Mouse (Mus musculus) myocyte (in vitro differentiated cells): ENCODE measurements at regions not wholly inside any gene's neighbourhood (a gene's known extent, or its start where the extent isn't known, plus 50 kb on each side); places are given as distances from the start of the nearest gene placed in this dataset.
A peak's percentile ranks its signal among the peaks of the same experiment; 100 is the strongest.

ENCODE experiments used
- H3K27me3 ChIP-seq: one replicate; pipeline ENCODE4 v1.6.1; 2011; ENCODE audit not compliant: control insufficient read depth, insufficient read depth, insufficient read length
- H3K36me3 ChIP-seq: one replicate; pipeline ENCODE4 v1.6.1; 2011; ENCODE audit not compliant: control insufficient read depth, insufficient read depth
- H3K4me2 ChIP-seq: one replicate; pipeline ENCODE4 v1.6.1; 2011; ENCODE audit warnings: low read depth, control low read depth
- H3K4me3 ChIP-seq: one replicate; pipeline ENCODE4 v1.5.1; 2011; ENCODE audit warnings: mild to moderate bottlenecking, control low read depth, moderate library complexity
- H3K79me2 ChIP-seq: one replicate; pipeline ENCODE4 v1.6.1; 2011; ENCODE audit not compliant: control insufficient read depth, insufficient read depth
- H3ac ChIP-seq: one replicate; pipeline ENCODE4 v1.6.1; 2011; ENCODE audit not compliant: control insufficient read depth, insufficient read length
- CEBPB ChIP-seq: IDR thresholded peaks from 2 replicates; pipeline ENCODE4 v1.6.1; 2011; ENCODE audit warnings: mild to moderate bottlenecking, moderate library complexity; ENCODE audit not compliant: poor library complexity, insufficient read depth, severe bottlenecking
- E2F4 ChIP-seq: IDR thresholded peaks from one replicate; pipeline ENCODE4 v1.6.1; 2011; ENCODE audit warnings: mild to moderate bottlenecking, control low read depth, moderate library complexity; ENCODE audit not compliant: insufficient read depth
- MAX ChIP-seq: IDR thresholded peaks from one replicate; pipeline ENCODE4 v1.6.1; 2011; ENCODE audit warnings: low read depth, mild to moderate bottlenecking, control low read depth
- MYOD1 ChIP-seq, 3 experiments: IDR thresholded peaks; one replicate each; pipeline ENCODE4 v1.6.1; 2011; ENCODE audit warnings: control low read depth in 2 of 3, low read depth in 2 of 3, mild to moderate bottlenecking in 2 of 3, moderate library complexity in 1 of 3; ENCODE audit not compliant: insufficient read length in 2 of 3, control insufficient read depth in 1 of 3
- MYOG ChIP-seq, 3 experiments: IDR thresholded peaks; one replicate each; pipeline ENCODE4 v1.6.1; 2011; ENCODE audit warnings: control low read depth in 2 of 3, low read depth in 2 of 3, mild to moderate bottlenecking in 2 of 3; ENCODE audit not compliant: insufficient read length in 2 of 3, control insufficient read depth in 1 of 3, insufficient read depth in 1 of 3
- POLR2A ChIP-seq: IDR thresholded peaks from one replicate; pipeline ENCODE4 v1.6.1; 2011; ENCODE audit warnings: low read depth, mild to moderate bottlenecking, control low read depth, moderate library complexity; ENCODE audit not compliant: insufficient read length
- POLR2AphosphoS2 ChIP-seq: IDR thresholded peaks from one replicate; pipeline ENCODE4 v1.6.1; 2011; ENCODE audit warnings: low read depth, control low read depth; ENCODE audit not compliant: insufficient read length
- REST ChIP-seq: IDR thresholded peaks from one replicate; pipeline ENCODE4 v1.6.1; 2011; ENCODE audit warnings: mild to moderate bottlenecking, control low read depth, moderate library complexity; ENCODE audit not compliant: insufficient read depth, insufficient read length
- SRF ChIP-seq: IDR thresholded peaks from one replicate; pipeline ENCODE4 v1.6.1; 2011; ENCODE audit warnings: low read depth; ENCODE audit not compliant: control insufficient read depth, insufficient read length
- TCF12 ChIP-seq: IDR thresholded peaks from one replicate; pipeline ENCODE4 v1.6.1; 2011; ENCODE audit warnings: mild to moderate bottlenecking, control low read depth; ENCODE audit not compliant: poor library complexity, insufficient read depth, severe bottlenecking
- TCF3 ChIP-seq: IDR thresholded peaks from one replicate; pipeline ENCODE4 v1.6.1; 2011; ENCODE audit warnings: low read depth, control low read depth; ENCODE audit not compliant: insufficient read length
- USF1 ChIP-seq: IDR thresholded peaks from one replicate; pipeline ENCODE4 v1.6.1; 2011; ENCODE audit warnings: low read depth, mild to moderate bottlenecking, control low read depth, moderate library complexity

DNA sequence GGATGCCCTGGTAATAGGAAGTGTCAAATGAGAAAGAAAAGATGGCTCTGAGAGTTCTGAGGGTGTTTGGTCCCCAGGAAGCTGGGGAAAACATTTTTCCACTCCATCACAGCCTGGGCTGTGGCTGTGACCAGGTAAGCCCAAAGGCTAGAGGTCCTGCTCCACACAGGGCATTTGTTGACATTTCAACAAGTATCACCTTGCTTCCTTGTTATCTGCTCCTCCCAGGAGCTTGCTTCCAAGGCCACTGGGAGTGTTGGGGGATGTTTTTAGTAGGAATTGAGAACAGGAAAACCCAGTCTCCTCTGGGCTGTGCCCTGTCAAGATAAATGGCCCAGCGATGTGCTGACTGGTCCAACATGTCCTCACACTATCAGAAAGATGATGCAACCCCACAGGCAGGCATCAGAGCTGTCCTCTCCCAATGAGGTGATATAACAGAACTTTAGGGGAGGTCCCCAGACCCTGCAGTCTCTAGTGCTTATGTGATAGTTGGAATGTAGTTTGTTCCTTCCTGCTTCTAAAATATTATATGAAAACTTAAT is 137.1 kb downstream of the Ets2 start:
- H3K4me3 ChIP-seq: no peak overlapping the region
- H3K4me2 ChIP-seq: peak overlapping the region; percentile 31
- no peak overlapping the region for H3ac ChIP-seq
- no peaks in the 10 kb centered on the region for H3K36me3 ChIP-seq
- no peak for TF ChIP-seq MYOD1 (IDR thresholded peaks at IDR 0.05; ENCODE audit: control insufficient read depth in 1 of 3, insufficient read length in 2 of 3, low read depth in 2 of 3)
- TF ChIP-seq TCF3: no peak
- TF ChIP-seq CEBPB: peak; percentile 70; the same call in 1 of the 2 replicates
- TF ChIP-seq REST: no peak
- H3K27me3 ChIP-seq: no peaks in the 10 kb centered on the region
- no peaks in the 10 kb centered on the region for H3K79me2 ChIP-seq

DNA sequence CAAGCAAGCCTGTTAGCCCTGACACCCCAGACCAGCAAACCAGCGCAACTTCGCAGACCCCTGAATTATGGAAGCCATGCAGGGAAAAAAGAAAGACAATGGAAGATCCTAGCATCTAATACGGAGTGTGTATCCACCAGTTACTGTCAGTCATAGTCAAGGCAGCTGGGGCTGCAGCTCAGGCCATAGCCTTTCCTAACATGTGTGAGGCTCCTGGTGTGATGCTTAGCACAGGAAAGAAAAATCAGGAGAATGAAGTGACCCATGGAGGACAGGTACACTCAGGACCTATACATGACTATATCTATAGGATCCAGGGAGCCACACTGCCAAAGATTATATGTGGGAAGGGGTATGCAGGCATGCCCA is 136.6 kb downstream of the Ets2 start:
- H3K4me3 ChIP-seq: no peak overlapping the region
- no peaks in the 10 kb centered on the region for H3K79me2 ChIP-seq
- H3K27me3 ChIP-seq: no peaks in the 10 kb centered on the region
- H3ac ChIP-seq: no peak overlapping the region
- no peaks in the 10 kb centered on the region for H3K36me3 ChIP-seq
- TF ChIP-seq MYOD1 (IDR thresholded peaks at IDR 0.05; ENCODE audit: control insufficient read depth in 1 of 3, insufficient read length in 2 of 3, low read depth in 2 of 3) (peak in 2 of 3 experiments; percentile 75 to 89), USF1 (no peak)
- H3K4me2 ChIP-seq: peak overlapping the region; percentile 31

GRCm38 (mm10) chr16:95837723-95838477 is 136.0 kb downstream of the Ets2 start:
- Histone ChIP-seq H3ac (no peak overlapping the region), H3K4me3 (no peak overlapping the region), H3K4me2 (peak overlapping the region; percentile 31), H3K27me3 (no peaks in the 10 kb centered on the region), H3K36me3 (no peaks in the 10 kb centered on the region), H3K79me2 (no peaks in the 10 kb centered on the region)
- TF ChIP-seq POLR2AphosphoS2 (no peak), E2F4 (no peak), MAX (no peak), TCF3 (no peak), CEBPB (0 out of 2 replicates have a peak, but pooled peaks have one; percentile 31), MYOD1 (IDR thresholded peaks at IDR 0.05; ENCODE audit: control insufficient read depth in 1 of 3, insufficient read length in 2 of 3, low read depth in 2 of 3) (peak; percentile 65 to 91 (median 90)), REST (no peak), USF1 (peak; percentile 65), MYOG (IDR thresholded peaks at IDR 0.05; ENCODE audit: control insufficient read depth in 1 of 3, insufficient read depth in 1 of 3, insufficient read length in 2 of 3, low read depth in 2 of 3) (peak; percentile 42 to 86 (median 72)), SRF (no peak), TCF12 (peak; percentile 82), POLR2A (no peak)

GRCm38 (mm10) chr16:95835941-95836340 is 134.1 kb downstream of the Ets2 start:
- Histone ChIP-seq H3K36me3 (no peaks in the 10 kb centered on the region), H3K79me2 (no peaks in the 10 kb centered on the region), H3ac (no peak overlapping the region), H3K27me3 (no peaks in the 10 kb centered on the region), H3K4me2 (no peak overlapping the region), H3K4me3 (no peak overlapping the region)
- TF ChIP-seq REST (no peak), MAX (no peak), POLR2AphosphoS2 (no peak), TCF3 (no peak), CEBPB (no peak), MYOD1 (IDR thresholded peaks at IDR 0.05; ENCODE audit: control insufficient read depth in 1 of 3, insufficient read length in 2 of 3, low read depth in 2 of 3) (no peak), POLR2A (no peak), USF1 (no peak), E2F4 (no peak), TCF12 (no peak), MYOG (IDR thresholded peaks at IDR 0.05; ENCODE audit: control insufficient read depth in 1 of 3, insufficient read depth in 1 of 3, insufficient read length in 2 of 3, low read depth in 2 of 3) (no peak), SRF (no peak)

DNA sequence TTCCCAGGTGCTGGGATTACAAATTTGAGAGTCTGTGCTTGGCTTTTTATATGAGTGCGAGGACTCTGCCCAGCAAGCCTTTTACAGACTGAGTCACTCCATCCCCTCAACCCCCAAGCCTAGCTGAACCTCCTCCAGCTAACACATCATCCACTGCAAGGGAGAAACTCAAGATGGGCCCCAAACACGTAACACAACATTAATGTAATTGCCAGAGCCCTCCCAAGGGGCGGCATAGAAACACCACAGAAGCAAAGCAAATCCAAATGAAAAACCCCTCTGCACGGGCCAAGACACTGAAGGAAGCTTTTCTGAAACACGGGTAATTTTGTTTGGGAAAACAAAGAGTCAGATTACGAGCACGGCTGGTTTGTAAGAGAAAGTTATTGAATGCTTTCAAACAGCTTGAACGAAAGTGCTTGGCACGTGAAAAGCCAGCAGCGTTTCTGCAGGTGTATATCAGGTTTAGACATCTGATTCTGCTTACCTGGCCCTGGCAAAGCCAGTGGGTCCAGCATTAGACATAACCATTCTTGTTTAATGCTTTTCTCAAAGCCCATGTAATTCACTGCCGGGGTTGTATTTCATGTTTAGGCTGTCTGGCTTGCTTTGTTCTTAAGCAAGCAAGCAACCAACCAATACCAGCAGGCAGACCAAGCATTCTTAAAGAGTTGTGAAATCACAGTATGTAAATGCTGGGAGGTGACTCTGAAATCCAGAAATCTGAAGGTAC is 132.8 kb downstream of the Ets2 start:
- no peaks in the 10 kb centered on the region for H3K79me2 ChIP-seq
- H3ac ChIP-seq: no peak overlapping the region
- no peak overlapping the region for H3K4me3 ChIP-seq
- H3K36me3 ChIP-seq: no peaks in the 10 kb centered on the region
- peak overlapping the region; percentile 45 for H3K4me2 ChIP-seq
- no peaks in the 10 kb centered on the region for H3K27me3 ChIP-seq
- peak; percentile 52; the same call in 1 of the 2 replicates for TF ChIP-seq CEBPB
- no peak for TF ChIP-seq REST
- TF ChIP-seq MYOD1 (IDR thresholded peaks at IDR 0.05; ENCODE audit: control insufficient read depth in 1 of 3, insufficient read length in 2 of 3, low read depth in 2 of 3): no peak
- TF ChIP-seq SRF: no peak
- TF ChIP-seq TCF3: no peak
- no peak for TF ChIP-seq TCF12
- TF ChIP-seq POLR2AphosphoS2: no peak
